Mouse (Mus musculus): ENCODE data around the gene Iqgap2. TPM values are rescaled to one million over a fixed set of nuclear protein-coding genes. Genes with fewer than 3 reads are reported as not detected.
A peak's percentile ranks its signal among the peaks of the same experiment; 100 is the strongest.

Gene Iqgap2
- polyA plus RNA-seq, 1 experiment from 2014 or later, result 3.8 TPM

GRCm38 (mm10) chr13:95800925-95801324 is 90.8 kb downstream of the Iqgap2 start:
- WGBS, result 72% methylated on average over 9 of the region's 9 CpGs
- Histone ChIP-seq H3K27ac (0 out of 2 replicates have a peak overlapping the region, but pooled peaks have one; percentile 3), H3K36me3 (replicated peaks; ENCODE audit: control insufficient read depth, insufficient read depth) (no peaks in the 10 kb centered on the region), H3K9ac (no peak overlapping the region), H3K4me3 (replicated peaks; ENCODE audit: low read length) (no peak overlapping the region), H3K9me3 (ENCODE audit: control insufficient read depth, low read length) (no peaks in the 10 kb centered on the region), H3K4me2 (replicated peaks) (no peak overlapping the region), H3K4me1 (replicated peaks; ENCODE audit: control insufficient read depth, insufficient read depth, low read length) (no peaks in the 10 kb centered on the region; the same call in 1 of the 2 replicates), H3K27me3 (ENCODE audit: control insufficient read depth, insufficient read depth, low read length) (no peaks in the 10 kb centered on the region)
- ATAC-seq (ENCODE audit: low FRiP score) (no peak), DNase-seq (ENCODE audit: low spot score) (no peak)

GRCm38 (mm10) chr13:95799322-95799721 is 92.4 kb downstream of the Iqgap2 start:
- no peaks in the 10 kb centered on the region for H3K9me3 ChIP-seq (ENCODE audit: control insufficient read depth, low read length)
- ATAC-seq (ENCODE audit: low FRiP score), result no peak
- H3K36me3 ChIP-seq (replicated peaks; ENCODE audit: control insufficient read depth, insufficient read depth), result no peaks in the 10 kb centered on the region
- no peak overlapping the region for H3K9ac ChIP-seq
- no peaks in the 10 kb centered on the region for H3K27me3 ChIP-seq (ENCODE audit: control insufficient read depth, insufficient read depth, low read length)
- H3K4me1 ChIP-seq (replicated peaks; ENCODE audit: control insufficient read depth, insufficient read depth, low read length), result no peaks in the 10 kb centered on the region; the same call in 1 of the 2 replicates
- H3K4me2 ChIP-seq (replicated peaks), result no peak overlapping the region
- WGBS, result 89% methylated on average over 4 of the region's 4 CpGs
- DNase-seq (ENCODE audit: low spot score), result no peak
- no peak overlapping the region for H3K4me3 ChIP-seq (replicated peaks; ENCODE audit: low read length)
- no peak overlapping the region for H3K27ac ChIP-seq

GRCm38 (mm10) chr13:95798721-95799120 is 93.0 kb downstream of the Iqgap2 start:
- H3K27ac ChIP-seq, result 0 out of 2 replicates have a peak overlapping the region, but pooled peaks have one; percentile 24
- H3K36me3 ChIP-seq (replicated peaks; ENCODE audit: control insufficient read depth, insufficient read depth), result no peaks in the 10 kb centered on the region
- 62% methylated on average over 6 of the region's 6 CpGs for WGBS
- no peak overlapping the region for H3K9ac ChIP-seq
- no peak for DNase-seq (ENCODE audit: low spot score)
- ATAC-seq (ENCODE audit: low FRiP score), result no peak
- no peak overlapping the region for H3K4me2 ChIP-seq (replicated peaks)
- no peaks in the 10 kb centered on the region for H3K9me3 ChIP-seq (ENCODE audit: control insufficient read depth, low read length)
- H3K27me3 ChIP-seq (ENCODE audit: control insufficient read depth, insufficient read depth, low read length), result no peaks in the 10 kb centered on the region
- H3K4me1 ChIP-seq (replicated peaks; ENCODE audit: control insufficient read depth, insufficient read depth, low read length), result no peaks in the 10 kb centered on the region; the same call in 1 of the 2 replicates
- H3K4me3 ChIP-seq (replicated peaks; ENCODE audit: low read length), result no peak overlapping the region

- Histone ChIP-seq H3K27me3 (ENCODE audit: control insufficient read depth, insufficient read depth, low read length) (no peaks in the 10 kb centered on the region), H3K4me1 (replicated peaks; ENCODE audit: control insufficient read depth, insufficient read depth, low read length) (no peaks in the 10 kb centered on the region; the same call in 1 of the 2 replicates), H3K27ac (no peak overlapping the region), H3K4me3 (replicated peaks; ENCODE audit: low read length) (no peak overlapping the region), H3K9ac (no peak overlapping the region), H3K4me2 (replicated peaks) (no peak overlapping the region), H3K36me3 (replicated peaks; ENCODE audit: control insufficient read depth, insufficient read depth) (no peaks in the 10 kb centered on the region), H3K9me3 (ENCODE audit: control insufficient read depth, low read length) (no peaks in the 10 kb centered on the region)
- ATAC-seq (ENCODE audit: low FRiP score) (no peak), DNase-seq (ENCODE audit: low spot score) (no peak)
- WGBS, result 91% methylated on average over 2 of the region's 2 CpGs
Measured at GRCm38 (mm10) chr13:95797530-95797929, 94.2 kb downstream of the Iqgap2 start.

- H3K27ac ChIP-seq, result no peak overlapping the region
- ATAC-seq (ENCODE audit: low FRiP score), result no peak
- 73% methylated on average over 8 of the region's 8 CpGs for WGBS
Measured at GRCm38 (mm10) chr13:95794346-95794745, 97.4 kb downstream of the Iqgap2 start.

GRCm38 (mm10) chr13:95790883-95791282 is 100.8 kb downstream of the Iqgap2 start:
- H3K9ac ChIP-seq, result no peak overlapping the region
- DNase-seq (ENCODE audit: low spot score), result no peak
- H3K4me1 ChIP-seq (replicated peaks; ENCODE audit: control insufficient read depth, insufficient read depth, low read length), result 0 out of 2 replicates have a peak, but pooled peaks cover 4% of the 10 kb centered on the region
- no peak overlapping the region for H3K4me2 ChIP-seq (replicated peaks)
- no peaks in the 10 kb centered on the region for H3K36me3 ChIP-seq (replicated peaks; ENCODE audit: control insufficient read depth, insufficient read depth)
- 65% methylated on average over 6 of the region's 6 CpGs for WGBS
- no peaks in the 10 kb centered on the region for H3K27me3 ChIP-seq (ENCODE audit: control insufficient read depth, insufficient read depth, low read length)
- H3K4me3 ChIP-seq (replicated peaks; ENCODE audit: low read length), result no peak overlapping the region
- no peaks in the 10 kb centered on the region for H3K9me3 ChIP-seq (ENCODE audit: control insufficient read depth, low read length)
- no peak overlapping the region for H3K27ac ChIP-seq
- no peak for ATAC-seq (ENCODE audit: low FRiP score)

More at GRCm38 (mm10) chr13:95794346-95794745, 97.4 kb downstream of the Iqgap2 start:
- no peaks in the 10 kb centered on the region for H3K9me3 ChIP-seq (ENCODE audit: control insufficient read depth, low read length)
- 0 out of 2 replicates have a peak, but pooled peaks cover 4% of the 10 kb centered on the region for H3K4me1 ChIP-seq (replicated peaks; ENCODE audit: control insufficient read depth, insufficient read depth, low read length)
- H3K9ac ChIP-seq, result no peak overlapping the region
- no peak overlapping the region for H3K4me2 ChIP-seq (replicated peaks)
- H3K4me3 ChIP-seq (replicated peaks; ENCODE audit: low read length), result no peak overlapping the region
- no peaks in the 10 kb centered on the region for H3K36me3 ChIP-seq (replicated peaks; ENCODE audit: control insufficient read depth, insufficient read depth)
- H3K27me3 ChIP-seq (ENCODE audit: control insufficient read depth, insufficient read depth, low read length), result no peaks in the 10 kb centered on the region
- DNase-seq (ENCODE audit: low spot score), result no peak

- Histone ChIP-seq H3K27ac (no peak overlapping the region), H3K27me3 (ENCODE audit: control insufficient read depth, insufficient read depth, low read length) (no peaks in the 10 kb centered on the region), H3K36me3 (replicated peaks; ENCODE audit: control insufficient read depth, insufficient read depth) (no peaks in the 10 kb centered on the region), H3K4me1 (replicated peaks; ENCODE audit: control insufficient read depth, insufficient read depth, low read length) (0 out of 2 replicates have a peak, but pooled peaks cover 4% of the 10 kb centered on the region), H3K9me3 (ENCODE audit: control insufficient read depth, low read length) (no peaks in the 10 kb centered on the region), H3K4me2 (replicated peaks) (no peak overlapping the region), H3K4me3 (replicated peaks; ENCODE audit: low read length) (no peak overlapping the region), H3K9ac (no peak overlapping the region)
- ATAC-seq (ENCODE audit: low FRiP score), result no peak
- no peak for DNase-seq (ENCODE audit: low spot score)
- 84% methylated on average over 10 of the region's 10 CpGs for WGBS
Measured at GRCm38 (mm10) chr13:95788631-95789376, 102.9 kb downstream of the Iqgap2 start.

- no peaks in the 10 kb centered on the region for H3K9me3 ChIP-seq (ENCODE audit: control insufficient read depth, low read length)
- H3K36me3 ChIP-seq (replicated peaks; ENCODE audit: control insufficient read depth, insufficient read depth), result no peaks in the 10 kb centered on the region
- ATAC-seq (ENCODE audit: low FRiP score) (no peak), DNase-seq (ENCODE audit: low spot score) (no peak)
- H3K4me3 ChIP-seq (replicated peaks; ENCODE audit: low read length), result no peak overlapping the region
- no peaks in the 10 kb centered on the region for H3K4me1 ChIP-seq (replicated peaks; ENCODE audit: control insufficient read depth, insufficient read depth, low read length)
- H3K4me2 ChIP-seq (replicated peaks), result no peak overlapping the region
- no peak overlapping the region for H3K9ac ChIP-seq
- 48% methylated on average over 2 of the region's 2 CpGs for WGBS
- no peak overlapping the region for H3K27ac ChIP-seq
- H3K27me3 ChIP-seq (ENCODE audit: control insufficient read depth, insufficient read depth, low read length), result no peaks in the 10 kb centered on the region
Measured at GRCm38 (mm10) chr13:95782969-95783332, 108.8 kb downstream of the Iqgap2 start.

- no peak overlapping the region for H3K27ac ChIP-seq
- no peaks in the 10 kb centered on the region for H3K9me3 ChIP-seq (ENCODE audit: control insufficient read depth, low read length)
- no peak for DNase-seq (ENCODE audit: low spot score)
- H3K36me3 ChIP-seq (replicated peaks; ENCODE audit: control insufficient read depth, insufficient read depth), result no peaks in the 10 kb centered on the region
- H3K4me1 ChIP-seq (replicated peaks; ENCODE audit: control insufficient read depth, insufficient read depth, low read length), result no peaks in the 10 kb centered on the region
- no peak for ATAC-seq (ENCODE audit: low FRiP score)
- H3K4me3 ChIP-seq (replicated peaks; ENCODE audit: low read length), result no peak overlapping the region
- H3K9ac ChIP-seq, result no peak overlapping the region
- H3K4me2 ChIP-seq (replicated peaks), result no peak overlapping the region
- H3K27me3 ChIP-seq (ENCODE audit: control insufficient read depth, insufficient read depth, low read length), result no peaks in the 10 kb centered on the region
- WGBS, result 56% methylated on average over 15 of the region's 15 CpGs
Measured at GRCm38 (mm10) chr13:95782311-95782968, 109.3 kb downstream of the Iqgap2 start.
